ENCODE assay signal across 16 mouse cellular contexts in the genomic region with DNA sequence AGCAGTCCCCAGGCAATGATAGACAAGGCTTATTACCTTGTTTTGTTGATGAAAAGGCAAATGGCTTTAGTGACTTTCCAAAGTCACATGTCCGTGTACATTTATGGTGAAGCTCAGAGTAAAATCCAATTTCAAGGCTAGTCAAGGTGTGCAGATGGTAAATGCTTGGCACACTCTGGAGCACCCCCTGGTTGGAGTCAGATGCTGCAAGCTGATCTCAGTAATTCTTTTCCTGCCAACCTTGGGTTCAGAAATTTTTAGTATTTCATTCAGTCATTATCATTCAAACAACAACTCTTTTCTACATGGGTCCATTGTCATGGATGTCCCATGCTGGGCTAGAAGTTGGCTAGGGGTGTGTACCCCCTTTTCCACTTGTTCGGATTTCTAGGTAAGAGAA.
"Had no signal": no experiment of that assay in that cellular context is flagged by ENCODE, and none has a peak within 500 bp of the region (broad histone marks: within the 10 kb centered on the region; RNA-seq: fewer than 3 reads in every experiment).

No protein-coding gene starts in this region.

- H3K27me3 ChIP-seq: lung, embryonic 15.5 days; megakaryocyte, embryonic 14.5 days; midbrain, embryonic 13.5 days; midbrain, embryonic 15.5 days; neural tube, embryonic 12.5 days; stomach, embryonic 15.5 days had no signal

- H3K4me3 ChIP-seq: lung, embryonic 15.5 days; megakaryocyte, embryonic 14.5 days; midbrain, embryonic 13.5 days; midbrain, embryonic 15.5 days; neural tube, embryonic 12.5 days; stomach, embryonic 15.5 days had no signal

- H3K4me2 ChIP-seq: lung, embryonic 15.5 days; midbrain, embryonic 11.5 days; midbrain, embryonic 13.5 days; midbrain, embryonic 15.5 days; neural tube, embryonic 12.5 days; stomach, embryonic 15.5 days had no signal

- ATAC-seq: lung, postnatal 0 days; midbrain, embryonic 13.5 days; midbrain, embryonic 15.5 days had no signal

- H3K9me3 ChIP-seq: lung, embryonic 15.5 days; megakaryocyte, embryonic 14.5 days; midbrain, embryonic 13.5 days; midbrain, embryonic 15.5 days; neural tube, embryonic 12.5 days; stomach, embryonic 15.5 days had no signal

- H3K36me3 ChIP-seq: lung, embryonic 15.5 days; midbrain, embryonic 15.5 days; stomach, embryonic 15.5 days had no signal

- DNase-seq: lung, adult 2 months; lung, postnatal 14 days; lung, postnatal 36 days; right cerebral cortex, postnatal 14 days; thymus, adult 2 months; thymus, postnatal 25 days; thymus, postnatal 4 days had no signal

- H3K27ac ChIP-seq: lung, embryonic 15.5 days; macrophage; midbrain, embryonic 15.5 days; neural tube, embryonic 12.5 days; stomach, embryonic 15.5 days had no signal

- H3K9ac ChIP-seq: lung, embryonic 15.5 days; midbrain, embryonic 13.5 days; midbrain, embryonic 15.5 days; neural tube, embryonic 12.5 days; stomach, embryonic 15.5 days had no signal
